Mouse (Mus musculus) ovary, postnatal 10 days (tissue): ENCODE data around the gene Zfyve16.

Source experiments
- DNase-seq: peaks from one replicate; pipeline ENCODE4 v3.0.0; 2022; ENCODE audit warnings: low spot score

Zfyve16 gene

GRCm38 (mm10) chr13:92530721-92531211 is at the start of gene Zfyve16:
TSS of gene Zfyve16 (minus strand) at chr13:92530868.
- peak; percentile 98 for DNase-seq

GRCm38 (mm10) chr13:92578210-92578609 is 47.5 kb upstream of the Zfyve16 start:
- no peak for DNase-seq

DNA sequence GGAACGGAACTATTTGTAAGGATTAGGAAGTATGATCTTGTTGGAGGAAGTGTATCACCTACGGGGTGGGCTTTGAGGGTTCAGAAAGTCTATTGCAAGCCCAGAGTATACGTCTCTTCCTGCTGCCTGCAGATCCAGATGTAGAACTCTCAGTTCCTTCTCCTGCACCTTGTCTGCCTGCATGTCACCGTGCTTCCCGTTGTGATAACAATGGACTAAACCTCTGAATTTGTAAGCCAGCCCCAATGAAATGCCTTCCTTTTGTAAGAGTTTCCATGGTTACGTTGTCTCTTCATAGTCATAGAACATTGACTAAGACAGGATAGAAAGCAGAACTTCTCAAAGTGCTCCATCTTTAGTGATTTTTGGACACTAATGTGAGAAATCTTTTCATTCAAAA is 46.0 kb upstream of the Zfyve16 start:
- no peak for DNase-seq

DNA sequence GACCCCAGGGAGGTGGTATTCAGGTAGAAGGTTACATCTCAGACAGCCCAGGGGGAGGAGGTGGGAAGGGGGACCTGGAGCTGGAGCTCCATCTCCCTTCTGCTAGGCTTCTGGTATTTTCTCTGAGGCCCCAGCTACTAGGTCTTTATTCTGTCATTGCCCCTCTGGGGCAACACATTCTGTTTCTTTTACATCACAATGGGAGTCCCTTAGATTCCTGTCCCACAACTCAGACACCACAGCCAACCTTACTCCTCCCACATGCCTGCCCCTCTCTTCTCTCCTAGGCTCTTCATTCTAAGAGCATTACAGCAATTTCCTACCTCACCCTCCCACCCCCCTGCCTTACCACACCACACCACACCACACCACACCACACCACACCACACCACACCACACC is 45.4 kb upstream of the Zfyve16 start, which contains the start of gene Spz1:
Gene Spz1 (minus strand): TSS at position 101 of the 400 bp plus-strand sequence.
- DNase-seq = no peak

DNA sequence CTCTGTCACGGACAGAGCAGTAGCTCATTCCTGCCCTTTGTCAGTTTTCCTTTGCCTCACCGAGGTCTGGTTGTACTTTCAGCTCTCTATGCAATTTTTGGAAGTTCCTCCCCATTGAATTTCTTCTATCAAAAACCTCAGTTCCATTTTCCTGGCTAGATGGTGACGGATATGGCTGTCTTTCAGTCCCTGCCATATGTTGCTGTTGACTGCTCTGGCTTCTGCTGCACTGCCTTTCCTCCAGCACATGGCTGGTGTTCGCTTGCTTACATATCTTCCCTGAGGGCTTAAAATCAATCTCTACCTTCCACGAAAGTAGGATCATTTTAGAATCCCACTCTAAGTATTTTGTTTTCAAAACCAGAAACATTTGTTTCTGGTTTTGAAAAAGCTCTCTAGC is 28.8 kb upstream of the Zfyve16 start:
- DNase-seq = no peak

DNA sequence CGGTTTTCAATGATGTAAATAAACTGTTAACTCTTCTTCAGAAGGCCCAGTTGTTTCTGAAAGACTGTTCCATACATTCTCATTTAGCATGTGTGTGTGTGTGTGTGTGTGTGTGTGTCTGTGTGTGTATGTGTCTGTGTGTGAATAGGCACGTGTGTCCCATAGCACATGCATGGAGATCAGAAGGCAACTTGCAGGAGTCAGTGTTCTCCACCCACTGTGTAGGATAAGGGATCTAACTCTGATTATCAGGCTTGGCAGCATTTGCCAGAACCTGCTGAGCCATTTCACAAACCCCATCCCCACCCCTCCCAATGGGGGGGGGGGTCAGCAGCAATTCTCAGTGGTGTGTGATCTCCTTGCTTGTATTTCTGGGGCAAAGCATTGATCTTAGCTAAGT is 26.6 kb upstream of the Zfyve16 start:
- no peak for DNase-seq

DNA sequence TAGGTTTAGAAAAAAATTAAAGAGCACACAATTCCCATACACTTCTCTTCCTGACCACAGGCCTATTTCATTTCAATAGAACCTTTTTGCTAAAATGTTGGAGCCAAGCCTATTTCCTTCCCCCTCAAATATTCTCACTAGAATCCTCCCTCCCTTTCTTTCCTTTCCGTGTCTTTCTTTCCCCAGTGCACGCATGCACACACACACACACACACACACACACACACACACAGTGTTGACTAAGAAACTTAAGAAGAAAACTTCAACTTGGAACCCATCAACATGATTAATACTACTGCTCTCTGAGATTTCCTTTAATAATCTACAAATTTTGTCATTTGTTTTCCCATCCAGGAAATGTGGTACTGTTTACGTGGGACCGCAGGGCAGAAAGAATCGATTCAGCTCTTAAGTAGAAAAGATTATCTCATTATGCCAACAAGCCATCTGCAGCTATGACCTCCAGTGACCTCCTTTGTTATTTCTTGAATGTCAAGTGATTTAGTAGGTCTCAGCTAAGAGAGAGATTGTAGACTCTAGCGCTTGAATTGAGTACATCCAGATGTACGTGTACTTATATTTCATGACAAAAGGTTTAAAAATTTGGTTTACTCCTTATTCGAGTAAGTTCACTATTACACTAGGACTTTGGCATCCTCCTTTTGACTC is 25.9 kb upstream of the Zfyve16 start:
- no peak for DNase-seq

DNA sequence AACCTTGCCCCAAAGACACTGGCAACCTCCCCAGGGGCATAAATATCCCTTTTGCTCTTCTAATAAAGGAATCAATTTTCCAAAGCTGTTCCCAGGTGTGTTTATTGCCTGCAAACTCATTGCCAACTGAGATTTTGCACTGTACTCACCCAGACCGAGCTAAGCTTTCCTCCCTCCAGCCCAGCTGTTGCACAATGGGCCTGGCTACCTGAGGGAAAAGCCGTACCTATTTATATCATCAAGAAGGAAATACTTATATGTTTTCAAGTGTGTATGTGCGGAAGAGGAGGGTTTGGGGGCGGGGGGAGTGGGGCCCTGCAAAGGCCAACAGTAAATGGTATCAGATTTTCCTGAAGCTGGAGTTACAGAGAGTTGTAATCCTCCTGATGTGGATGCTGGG is 16.4 kb upstream of the Zfyve16 start:
- DNase-seq = no peak

DNA sequence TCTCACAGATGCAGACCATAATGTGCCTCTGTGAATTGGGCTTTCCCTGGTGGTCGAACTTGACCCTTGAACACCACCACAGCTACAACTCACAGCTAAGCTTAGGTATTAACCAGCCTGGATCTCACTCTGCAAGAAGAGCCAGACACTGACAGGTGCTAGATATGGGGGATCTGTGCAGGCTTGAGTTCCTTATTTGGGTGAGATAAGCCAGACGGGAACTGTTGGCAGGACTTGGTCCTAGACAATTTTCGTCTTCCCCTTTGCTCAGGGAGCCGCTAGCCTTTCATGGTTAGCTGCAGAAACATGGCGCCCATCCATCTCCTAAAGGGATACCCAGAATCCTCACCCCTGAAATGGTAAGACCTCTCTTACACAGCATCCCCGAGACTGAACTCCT is 10.3 kb upstream of the Zfyve16 start:
- DNase-seq = no peak

- no peak for DNase-seq
Measured at GRCm38 (mm10) chr13:92539126-92539525, 8.5 kb upstream of the Zfyve16 start.

DNA sequence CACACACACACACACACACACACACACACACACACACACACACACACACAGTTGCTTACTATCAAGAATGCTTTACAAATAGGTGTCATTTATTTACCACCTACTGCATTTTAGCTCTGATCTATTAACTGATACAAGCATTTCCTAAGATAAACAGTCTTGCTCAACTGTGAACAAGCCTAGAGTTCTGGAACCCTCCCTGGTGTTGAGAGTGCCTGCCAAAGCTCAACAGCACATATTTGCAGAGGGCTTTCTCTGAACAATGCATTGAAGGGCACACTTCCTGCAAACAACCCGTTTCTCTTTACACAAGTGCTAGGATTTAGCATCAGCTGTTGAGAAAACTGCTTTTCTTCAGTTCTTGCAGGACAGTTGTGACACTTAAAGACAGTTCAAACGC is 3.1 kb upstream of the Zfyve16 start:
- DNase-seq = no peak

DNA sequence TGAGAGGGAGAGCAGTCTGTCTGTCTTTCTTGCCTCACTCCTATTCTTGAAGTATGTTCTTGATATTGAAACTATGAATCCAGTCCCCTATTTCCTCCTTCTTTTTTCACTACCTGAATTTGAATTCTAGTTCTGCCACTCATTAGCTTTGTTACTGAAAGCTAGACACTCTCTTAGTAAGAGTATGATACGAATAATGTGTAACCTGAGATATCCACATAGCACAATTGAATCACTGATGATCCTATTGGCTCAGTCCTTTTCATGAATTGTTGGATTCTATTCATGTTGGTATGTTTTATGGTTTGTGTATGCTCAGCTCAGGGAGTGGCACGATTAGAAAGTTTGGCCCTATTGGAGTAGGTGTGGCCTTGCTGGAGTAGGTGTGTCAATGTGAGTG is 1.5 kb upstream of the Zfyve16 start:
- DNase-seq = no peak

DNA sequence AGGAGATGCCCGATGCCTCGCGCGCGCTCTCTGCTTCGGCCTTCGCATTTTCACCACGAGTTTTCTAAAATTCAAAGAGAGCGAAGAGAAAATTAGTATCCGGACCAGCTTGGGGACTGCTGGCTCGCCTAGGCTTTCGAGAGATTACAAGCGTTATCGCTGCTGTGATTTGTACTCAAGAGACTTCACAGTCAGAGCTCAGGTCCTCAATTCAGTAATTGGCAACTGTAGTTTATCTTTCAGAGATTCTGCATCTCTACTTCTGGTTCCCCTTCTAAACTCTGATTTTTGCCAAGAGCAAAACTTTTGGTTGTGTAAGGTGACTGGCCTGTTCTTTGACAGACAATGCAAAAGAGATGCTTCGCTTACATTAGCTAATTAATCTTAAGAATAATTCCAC is 569 bp upstream of the Zfyve16 start:
- DNase-seq = no peak

DNA sequence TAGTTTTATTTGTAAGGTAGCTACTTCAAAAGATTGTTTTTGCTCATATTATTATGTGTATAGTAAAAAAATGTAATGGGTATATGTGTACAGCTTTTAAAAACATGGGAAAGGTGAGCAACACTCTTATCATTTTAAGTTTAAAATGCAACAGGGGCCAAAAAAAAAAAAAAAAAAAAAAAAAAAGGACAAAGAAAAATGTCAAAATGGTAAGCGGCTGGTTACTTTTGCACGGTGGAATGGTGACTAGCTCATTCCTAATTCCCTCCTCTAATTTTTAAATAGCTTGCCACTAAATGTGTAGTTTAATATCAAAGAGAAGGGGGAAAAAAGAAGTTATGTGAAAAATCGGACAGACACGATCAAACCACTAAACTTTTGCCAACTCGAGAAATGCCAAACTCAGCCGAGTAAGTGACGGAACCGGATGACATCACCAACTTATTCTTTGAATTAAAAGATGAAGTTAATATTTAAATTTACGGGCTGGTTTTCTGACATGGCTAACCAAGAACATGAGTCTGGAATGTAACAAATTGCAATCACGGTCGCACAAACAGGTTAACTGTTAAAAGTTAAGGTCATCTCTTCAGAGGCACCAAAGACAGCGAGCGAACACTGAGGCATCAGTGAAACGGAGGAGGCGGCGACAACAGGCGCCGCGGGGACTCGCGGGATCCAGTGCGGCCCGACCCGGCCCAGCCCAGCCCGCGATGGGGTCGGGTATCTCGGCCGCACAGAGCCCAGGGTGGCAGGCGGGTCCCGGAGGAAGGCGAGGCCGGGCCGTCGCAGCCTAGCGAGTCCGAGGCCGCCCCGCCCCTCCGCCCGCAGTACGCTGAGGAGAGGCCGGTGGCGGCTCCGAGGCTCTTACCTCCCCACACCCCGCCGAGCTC is 594 bp downstream of the Zfyve16 start:
- no peak for DNase-seq

DNA sequence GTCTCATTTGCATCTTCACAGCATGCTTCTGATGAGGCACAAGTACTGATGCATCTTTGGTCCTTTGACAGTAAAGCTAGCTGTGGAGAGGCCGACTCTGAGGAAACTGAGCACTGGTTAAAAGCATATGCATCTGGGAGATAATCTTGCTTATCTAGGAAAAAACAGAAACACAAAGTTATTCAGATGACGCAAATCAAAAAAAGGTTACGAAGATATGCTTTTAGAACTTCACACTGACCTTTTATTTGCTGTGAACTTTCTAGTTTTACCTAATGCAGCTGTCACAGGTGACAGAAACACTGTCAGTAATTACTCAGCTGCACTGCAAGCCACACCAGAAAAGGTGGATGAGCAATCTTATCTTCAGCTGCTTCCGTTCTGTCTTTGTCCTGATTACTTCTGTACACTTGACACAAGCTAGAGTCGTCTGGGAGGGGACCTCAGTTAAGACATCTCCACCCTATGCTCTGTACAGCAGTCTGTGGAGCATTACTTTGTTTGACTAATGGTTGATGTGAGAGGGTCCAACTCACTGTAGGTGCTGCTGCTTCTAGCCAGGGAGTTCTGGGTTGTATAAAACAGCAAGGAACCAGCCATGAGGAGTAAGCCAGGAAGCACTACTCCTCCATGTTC is 7.4 kb downstream of the Zfyve16 start:
- DNase-seq = no peak

DNA sequence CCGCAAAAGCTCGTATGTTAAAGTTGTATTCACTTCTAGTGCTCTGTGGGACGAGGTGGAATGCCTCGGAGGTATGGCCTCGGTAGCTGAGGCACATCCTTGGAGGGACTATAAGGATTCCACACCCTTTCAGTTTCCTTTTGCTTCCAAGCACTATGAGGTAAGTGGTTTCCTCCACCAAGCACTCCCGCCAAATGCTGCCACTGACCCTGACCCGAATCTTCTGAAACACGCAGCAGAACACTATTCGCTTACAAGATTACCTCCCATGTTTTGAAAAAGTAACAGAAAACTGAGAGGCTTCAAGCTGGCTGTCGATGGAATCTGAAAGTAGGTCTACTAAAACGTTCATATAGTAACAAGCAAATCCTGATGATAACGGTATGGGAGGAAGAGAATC is 25.8 kb downstream of the Zfyve16 start:
- DNase-seq = no peak

GRCm38 (mm10) chr13:92491923-92492322 is 38.7 kb downstream of the Zfyve16 start:
- no peak for DNase-seq

- no peak for DNase-seq
Measured at GRCm38 (mm10) chr13:92490817-92491216, 39.9 kb downstream of the Zfyve16 start.

DNA sequence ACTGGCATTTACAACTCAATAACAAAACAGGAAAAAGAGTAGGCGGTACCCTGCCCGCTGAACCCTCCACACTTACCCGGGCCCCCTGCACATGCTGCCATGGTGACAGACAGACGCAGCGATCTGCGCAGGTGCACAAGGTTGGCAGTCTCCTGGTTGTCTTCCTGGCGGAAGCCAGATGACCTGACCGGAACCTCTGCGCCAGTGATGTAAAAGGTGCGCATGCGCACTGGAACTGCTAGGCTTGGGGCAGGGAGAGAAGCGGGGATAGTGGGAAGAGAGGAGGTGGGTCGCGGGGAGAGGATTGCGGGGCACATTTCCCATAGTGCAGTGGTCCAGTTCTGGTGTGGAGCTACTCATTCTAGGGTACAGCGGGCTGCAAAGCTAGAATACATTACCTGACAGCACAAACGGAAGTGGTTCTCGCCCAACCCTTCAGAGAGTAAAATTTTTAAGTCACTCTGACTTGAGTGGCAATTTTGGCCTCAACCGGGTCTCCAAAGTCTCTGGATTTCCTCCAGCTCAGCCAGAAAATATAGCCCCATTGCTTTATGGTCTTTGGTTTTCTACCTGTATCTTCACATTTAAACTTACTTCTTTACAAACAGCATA is 46.7 kb downstream of the Zfyve16 start, which contains the start of gene Fam151b:
Gene Fam151b (minus strand): TSS at position 164 of the 612 bp plus-strand sequence.
- DNase-seq = peak; percentile 60

- no peak for DNase-seq
Measured at GRCm38 (mm10) chr13:92483348-92483747, 47.3 kb downstream of the Zfyve16 start.

DNA sequence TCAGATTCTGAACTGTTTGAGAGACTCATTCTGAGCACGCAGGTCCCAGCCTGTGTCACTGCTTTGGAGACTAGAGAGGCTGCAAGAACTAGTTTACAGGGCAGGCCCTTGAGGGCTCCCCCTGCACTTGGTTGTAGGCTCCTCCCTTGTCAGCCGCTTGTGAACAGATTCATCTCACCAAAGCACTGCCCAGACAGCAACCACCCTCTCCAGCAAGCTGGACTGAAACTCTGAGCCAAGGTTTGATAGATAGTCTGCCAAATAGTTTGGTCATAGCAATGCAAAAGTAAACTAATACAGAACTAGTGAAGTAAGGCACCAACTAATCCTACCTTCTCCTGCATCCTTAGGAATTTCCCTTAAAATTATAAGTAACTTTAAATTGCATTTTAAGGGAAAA is 60.5 kb downstream of the Zfyve16 start:
- no peak for DNase-seq

GRCm38 (mm10) chr13:92469381-92469780 is 61.3 kb downstream of the Zfyve16 start:
- no peak for DNase-seq
